Mouse (Mus musculus): Measurements from ENCODE around the gene Arl8a. TPM values are rescaled to one million over a fixed set of nuclear protein-coding genes. Genes with fewer than 3 reads are reported as not detected.

Gene Arl8a
- polyA plus RNA-seq, 1 experiment, result 204 TPM

DNA sequence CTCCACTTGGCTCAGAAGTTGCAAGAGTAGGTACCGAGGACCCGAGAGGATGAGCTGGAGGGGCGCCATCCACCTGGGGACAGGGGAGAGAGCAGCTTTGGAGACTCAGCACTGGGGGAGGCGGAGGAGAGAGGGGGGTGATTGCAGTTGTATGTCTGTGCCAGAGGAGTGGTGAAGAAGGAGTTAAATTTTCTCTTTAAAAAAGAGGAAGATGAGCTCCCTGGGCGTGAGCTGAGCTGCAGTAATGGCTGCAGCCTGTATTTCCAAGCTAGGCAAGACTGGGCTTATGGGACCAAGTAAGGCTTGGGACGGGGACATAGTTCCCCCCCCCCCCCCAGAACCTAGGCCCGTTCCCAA, 1.1 kb downstream of the Arl8a start:
- peak overlapping the region; percentile 84 for H3K27ac ChIP-seq (ENCODE audit: insufficient read depth, low read depth, low read length)
- TF ChIP-seq CTCF (IDR thresholded peaks at IDR 0.05; ENCODE audit: low read depth, low read length), result no peak
- TF ChIP-seq POLR2A (IDR thresholded peaks at IDR 0.05; ENCODE audit: borderline replicate concordance, low read depth, low read length), result no peak
- H3K4me3 ChIP-seq (ENCODE audit: insufficient read depth, low read length), result peak overlapping the region; percentile 80
- H3K4me1 ChIP-seq (ENCODE audit: control insufficient read depth, insufficient read depth, low read length), result peaks cover 16% of the 10 kb centered on the region

DNA sequence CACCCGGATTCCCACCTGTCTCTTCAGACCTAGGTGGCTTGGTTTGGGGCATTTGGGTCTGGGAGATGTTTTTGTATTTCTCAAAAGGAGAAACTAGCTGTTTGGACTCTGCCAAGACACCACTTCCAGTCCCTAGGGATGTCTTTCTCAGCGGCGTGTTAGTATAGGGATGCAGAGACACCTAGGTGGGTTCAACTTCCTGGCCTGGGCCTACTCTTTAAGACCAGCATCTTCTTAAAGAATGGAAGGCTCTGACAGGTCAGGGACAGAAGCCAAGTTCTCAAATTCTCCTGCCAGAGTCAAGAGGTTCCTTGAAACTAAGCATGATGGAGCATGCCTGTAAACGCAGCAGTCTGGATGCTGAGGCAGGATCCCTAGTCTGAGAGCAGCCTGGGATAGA, 1.9 kb downstream of the Arl8a start:
- no peak for TF ChIP-seq CTCF (IDR thresholded peaks at IDR 0.05; ENCODE audit: low read depth, low read length)
- TF ChIP-seq POLR2A (IDR thresholded peaks at IDR 0.05; ENCODE audit: borderline replicate concordance, low read depth, low read length), result no peak
- H3K4me1 ChIP-seq (ENCODE audit: control insufficient read depth, insufficient read depth, low read length), result peaks cover 16% of the 10 kb centered on the region
- peak overlapping the region; percentile 80 for H3K4me3 ChIP-seq (ENCODE audit: insufficient read depth, low read length)
- peak overlapping the region; percentile 84; the same call in 1 of the 2 replicates for H3K27ac ChIP-seq (ENCODE audit: insufficient read depth, low read depth, low read length)

DNA sequence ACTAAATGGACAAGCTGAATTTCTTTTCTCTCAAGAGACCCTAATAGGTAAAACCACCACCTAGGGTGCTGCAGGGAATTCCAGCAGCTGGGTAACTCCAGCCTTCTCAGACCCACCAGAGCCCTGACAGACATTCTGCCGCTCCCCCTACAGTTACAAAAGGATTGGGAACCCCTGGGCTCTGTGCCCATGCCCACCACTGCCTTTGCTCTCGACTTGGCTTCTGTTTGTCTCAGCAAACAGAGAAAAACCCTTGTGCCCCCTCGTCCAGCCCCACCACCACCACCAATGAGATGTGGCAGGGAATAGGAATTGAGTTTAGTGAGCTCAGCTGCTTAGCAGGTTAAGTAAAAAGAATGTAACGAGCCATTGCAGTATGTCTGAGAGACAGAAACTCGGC, 2.4 kb downstream of the Arl8a start:
- Histone ChIP-seq H3K27ac (ENCODE audit: insufficient read depth, low read depth, low read length) (no peak overlapping the region), H3K4me1 (ENCODE audit: control insufficient read depth, insufficient read depth, low read length) (peaks cover 16% of the 10 kb centered on the region), H3K4me3 (ENCODE audit: insufficient read depth, low read length) (peak overlapping the region; percentile 29)
- TF ChIP-seq POLR2A (IDR thresholded peaks at IDR 0.05; ENCODE audit: borderline replicate concordance, low read depth, low read length) (no peak), CTCF (IDR thresholded peaks at IDR 0.05; ENCODE audit: low read depth, low read length) (no peak)

DNA sequence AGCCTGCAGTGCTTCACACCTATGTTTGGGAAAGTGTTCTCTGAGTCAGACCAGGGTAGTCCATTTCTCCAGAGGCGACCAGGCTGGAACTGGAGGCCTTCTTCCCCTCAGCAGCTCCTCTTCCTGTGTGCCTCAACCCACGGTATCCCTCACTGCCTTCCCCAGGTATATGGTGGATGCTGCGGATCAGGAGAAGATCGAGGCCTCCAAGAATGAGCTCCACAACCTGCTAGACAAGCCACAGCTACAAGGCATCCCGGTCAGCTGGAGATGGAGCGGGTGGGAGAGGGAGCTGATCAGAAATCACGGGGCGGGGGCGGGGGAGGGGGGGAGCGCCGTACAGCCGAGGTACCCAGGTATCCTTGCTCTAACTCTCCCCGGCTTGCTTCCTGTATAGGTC, 7.4 kb downstream of the Arl8a start:
- H3K4me3 ChIP-seq (ENCODE audit: insufficient read depth, low read length), result no peak overlapping the region
- TF ChIP-seq CTCF (IDR thresholded peaks at IDR 0.05; ENCODE audit: low read depth, low read length) (no peak), POLR2A (IDR thresholded peaks at IDR 0.05; ENCODE audit: borderline replicate concordance, low read depth, low read length) (no peak)
- peaks cover 15% of the 10 kb centered on the region for H3K4me1 ChIP-seq (ENCODE audit: control insufficient read depth, insufficient read depth, low read length)
- H3K27ac ChIP-seq (ENCODE audit: insufficient read depth, low read depth, low read length), result no peak overlapping the region

DNA sequence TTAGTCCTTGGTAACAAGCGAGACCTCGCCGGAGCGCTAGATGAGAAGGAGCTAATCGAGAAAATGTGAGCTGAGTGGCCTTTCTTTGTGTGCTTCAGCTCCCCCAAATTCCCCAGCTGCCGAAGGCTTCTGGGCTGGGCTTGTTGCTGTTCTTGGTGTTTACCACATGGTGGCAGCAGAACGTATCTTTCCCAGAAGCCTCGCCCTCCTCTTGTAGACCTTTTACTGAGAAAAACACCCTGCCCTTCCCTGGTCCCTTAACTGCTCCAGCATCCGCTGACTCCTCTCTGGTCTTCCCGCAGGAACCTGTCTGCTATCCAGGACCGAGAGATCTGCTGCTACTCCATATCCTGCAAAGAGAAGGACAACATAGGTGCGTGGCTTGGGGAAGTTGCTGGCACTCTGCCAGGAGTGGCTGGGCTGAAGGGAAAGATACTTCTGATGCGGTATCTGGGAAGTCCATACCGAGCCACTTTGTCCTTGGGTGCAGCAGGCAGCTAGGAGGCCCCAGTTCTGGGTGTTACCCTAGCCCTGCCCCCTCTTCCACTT, 7.9 kb downstream of the Arl8a start:
- no peak overlapping the region for H3K4me3 ChIP-seq (ENCODE audit: insufficient read depth, low read length)
- peaks cover 13% of the 10 kb centered on the region for H3K4me1 ChIP-seq (ENCODE audit: control insufficient read depth, insufficient read depth, low read length)
- TF ChIP-seq POLR2A (IDR thresholded peaks at IDR 0.05; ENCODE audit: borderline replicate concordance, low read depth, low read length) (no peak), CTCF (IDR thresholded peaks at IDR 0.05; ENCODE audit: low read depth, low read length) (peak; percentile 66)
- H3K27ac ChIP-seq (ENCODE audit: insufficient read depth, low read depth, low read length), result no peak overlapping the region

DNA sequence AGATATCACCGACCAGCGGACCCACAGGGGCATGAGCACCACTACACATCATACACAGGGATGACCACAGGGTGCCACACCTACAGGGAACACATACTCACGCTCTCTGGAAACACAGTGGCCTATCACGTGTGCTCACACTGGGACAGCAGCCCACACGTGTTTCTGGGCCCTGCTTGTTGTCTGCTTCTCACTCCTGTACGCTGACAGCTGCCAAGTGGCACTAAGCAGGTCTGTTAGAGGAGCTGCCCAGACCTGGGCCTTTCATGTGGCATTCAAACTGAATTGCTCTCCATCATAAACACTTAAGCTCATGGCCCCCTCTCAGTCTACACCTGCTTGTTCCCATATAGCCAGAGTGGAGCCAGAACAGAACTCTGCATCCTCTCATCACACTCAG, 9.7 kb downstream of the Arl8a start:
- no peak overlapping the region for H3K27ac ChIP-seq (ENCODE audit: insufficient read depth, low read depth, low read length)
- no peak overlapping the region for H3K4me3 ChIP-seq (ENCODE audit: insufficient read depth, low read length)
- no peaks in the 10 kb centered on the region for H3K4me1 ChIP-seq (ENCODE audit: control insufficient read depth, insufficient read depth, low read length)
- TF ChIP-seq CTCF (IDR thresholded peaks at IDR 0.05; ENCODE audit: low read depth, low read length) (no peak), POLR2A (IDR thresholded peaks at IDR 0.05; ENCODE audit: borderline replicate concordance, low read depth, low read length) (no peak)

DNA sequence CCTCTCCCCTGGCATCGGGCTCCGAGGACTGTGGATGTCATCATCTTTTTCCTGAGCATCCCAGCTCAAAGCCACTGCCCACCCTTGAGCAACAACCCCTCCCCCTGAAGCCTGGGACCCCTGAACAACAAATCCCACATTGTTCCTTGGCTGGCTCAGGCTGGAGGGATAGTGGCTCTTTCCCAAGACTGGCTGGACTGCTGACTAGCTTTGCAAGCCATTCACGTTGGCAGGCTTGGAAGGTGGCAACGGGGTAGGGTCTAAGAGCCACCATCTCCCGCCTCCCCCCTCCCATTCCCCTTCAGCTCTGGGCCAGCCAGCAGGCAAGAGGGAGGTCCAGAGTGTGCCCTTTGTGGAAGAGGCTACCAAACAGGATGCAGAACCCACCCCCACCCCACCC, 12.0 kb downstream of the Arl8a start:
- no peak for TF ChIP-seq CTCF (IDR thresholded peaks at IDR 0.05; ENCODE audit: low read depth, low read length)
- TF ChIP-seq POLR2A (IDR thresholded peaks at IDR 0.05; ENCODE audit: borderline replicate concordance, low read depth, low read length), result no peak
- H3K4me3 ChIP-seq (ENCODE audit: insufficient read depth, low read length), result no peak overlapping the region
- H3K4me1 ChIP-seq (ENCODE audit: control insufficient read depth, insufficient read depth, low read length), result no peaks in the 10 kb centered on the region
- no peak overlapping the region for H3K27ac ChIP-seq (ENCODE audit: insufficient read depth, low read depth, low read length)

DNA sequence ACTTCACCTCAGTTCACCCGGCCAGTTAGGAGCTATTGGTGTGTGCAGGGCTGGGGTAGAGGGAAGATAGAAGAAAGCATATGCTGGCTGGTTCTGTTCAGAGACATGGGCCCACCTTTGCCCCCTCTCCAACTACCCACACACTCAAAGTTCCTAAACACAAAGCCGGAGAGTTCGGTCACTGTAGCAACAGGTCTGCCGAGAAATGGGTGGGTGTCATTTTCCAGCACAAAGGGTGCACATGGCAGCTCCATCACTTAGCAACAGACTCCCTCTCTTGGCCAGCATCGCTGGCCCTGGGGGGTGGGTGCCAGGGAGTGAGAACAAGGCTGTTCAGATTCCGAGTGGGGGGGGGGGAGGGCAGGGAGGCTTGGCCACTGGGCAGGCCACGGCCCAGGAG, 12.4 kb downstream of the Arl8a start:
- TF ChIP-seq CTCF (IDR thresholded peaks at IDR 0.05; ENCODE audit: low read depth, low read length) (no peak), POLR2A (IDR thresholded peaks at IDR 0.05; ENCODE audit: borderline replicate concordance, low read depth, low read length) (no peak)
- no peak overlapping the region for H3K27ac ChIP-seq (ENCODE audit: insufficient read depth, low read depth, low read length)
- H3K4me1 ChIP-seq (ENCODE audit: control insufficient read depth, insufficient read depth, low read length), result no peaks in the 10 kb centered on the region
- H3K4me3 ChIP-seq (ENCODE audit: insufficient read depth, low read length), result no peak overlapping the region

DNA sequence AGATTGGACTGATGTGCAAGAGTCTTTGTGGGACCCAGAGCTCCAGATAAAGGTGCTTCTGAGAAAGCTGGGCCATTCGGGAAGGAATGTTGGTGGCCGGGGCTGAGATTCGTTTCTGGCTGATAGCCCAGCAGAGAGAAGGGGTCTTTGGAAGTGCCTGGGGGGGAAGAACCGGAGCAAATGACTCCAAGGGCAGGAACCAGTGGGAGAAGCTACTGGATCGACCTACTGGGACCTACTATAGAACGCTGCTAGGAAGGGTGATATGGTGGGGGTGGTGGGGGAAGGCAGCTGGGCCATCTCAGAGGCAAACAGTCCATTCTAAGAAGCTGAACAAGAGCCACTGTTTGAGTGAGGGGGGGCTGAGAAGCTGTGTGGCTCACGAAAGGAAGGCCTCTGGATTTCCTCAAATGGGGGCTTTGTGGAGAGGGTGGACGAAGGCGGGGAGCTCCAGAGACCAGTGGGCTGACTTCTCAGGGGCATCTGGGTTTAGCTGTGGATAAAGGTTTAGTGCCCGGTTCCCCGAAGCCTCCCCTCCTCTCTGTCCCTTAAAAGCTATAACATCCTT, 13.0 kb downstream of the Arl8a start:
- TF ChIP-seq CTCF (IDR thresholded peaks at IDR 0.05; ENCODE audit: low read depth, low read length) (no peak), POLR2A (IDR thresholded peaks at IDR 0.05; ENCODE audit: borderline replicate concordance, low read depth, low read length) (no peak)
- Histone ChIP-seq H3K4me3 (ENCODE audit: insufficient read depth, low read length) (no peak overlapping the region), H3K4me1 (ENCODE audit: control insufficient read depth, insufficient read depth, low read length) (no peaks in the 10 kb centered on the region), H3K27ac (ENCODE audit: insufficient read depth, low read depth, low read length) (no peak overlapping the region)

DNA sequence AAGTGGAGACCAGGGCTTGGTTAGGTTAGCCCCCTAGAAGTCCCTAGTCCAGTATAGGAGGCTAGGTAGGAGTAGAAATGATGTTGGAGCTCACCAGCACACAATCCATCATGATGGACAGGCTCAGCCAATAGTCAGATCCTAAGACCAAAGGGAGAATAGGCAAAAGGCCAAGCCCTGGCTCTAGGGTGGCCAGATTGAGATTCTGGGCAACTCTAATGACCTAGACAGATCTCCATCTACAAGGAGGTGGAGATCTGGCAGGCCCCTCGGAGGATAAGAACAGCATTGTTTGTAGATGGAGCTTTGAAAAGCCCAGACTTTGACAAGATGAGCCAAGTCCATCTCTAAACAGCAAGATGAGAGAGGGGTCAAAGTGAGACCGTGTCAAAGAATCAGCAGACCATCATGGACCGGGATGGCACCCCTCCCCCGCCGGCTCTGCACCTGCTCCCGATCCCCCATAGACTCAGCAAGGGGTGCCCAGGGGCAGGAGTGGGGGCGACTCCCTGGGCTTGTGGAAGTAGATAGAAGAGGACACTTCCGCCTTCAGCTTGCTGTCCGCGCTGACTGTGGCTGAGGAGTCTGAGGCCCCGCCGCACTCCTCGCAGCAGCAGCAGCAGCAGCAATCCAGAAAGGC, 13.9 kb downstream of the Arl8a start:
- H3K4me1 ChIP-seq (ENCODE audit: control insufficient read depth, insufficient read depth, low read length), result no peaks in the 10 kb centered on the region
- TF ChIP-seq POLR2A (IDR thresholded peaks at IDR 0.05; ENCODE audit: borderline replicate concordance, low read depth, low read length) (no peak), CTCF (IDR thresholded peaks at IDR 0.05; ENCODE audit: low read depth, low read length) (no peak)
- H3K4me3 ChIP-seq (ENCODE audit: insufficient read depth, low read length), result no peak overlapping the region
- no peak overlapping the region for H3K27ac ChIP-seq (ENCODE audit: insufficient read depth, low read depth, low read length)

All from bone marrow macrophage, adult 2 months (primary cell).